Comparison of ENCODE assay signal across 12 mouse cellular contexts in the genomic region with DNA sequence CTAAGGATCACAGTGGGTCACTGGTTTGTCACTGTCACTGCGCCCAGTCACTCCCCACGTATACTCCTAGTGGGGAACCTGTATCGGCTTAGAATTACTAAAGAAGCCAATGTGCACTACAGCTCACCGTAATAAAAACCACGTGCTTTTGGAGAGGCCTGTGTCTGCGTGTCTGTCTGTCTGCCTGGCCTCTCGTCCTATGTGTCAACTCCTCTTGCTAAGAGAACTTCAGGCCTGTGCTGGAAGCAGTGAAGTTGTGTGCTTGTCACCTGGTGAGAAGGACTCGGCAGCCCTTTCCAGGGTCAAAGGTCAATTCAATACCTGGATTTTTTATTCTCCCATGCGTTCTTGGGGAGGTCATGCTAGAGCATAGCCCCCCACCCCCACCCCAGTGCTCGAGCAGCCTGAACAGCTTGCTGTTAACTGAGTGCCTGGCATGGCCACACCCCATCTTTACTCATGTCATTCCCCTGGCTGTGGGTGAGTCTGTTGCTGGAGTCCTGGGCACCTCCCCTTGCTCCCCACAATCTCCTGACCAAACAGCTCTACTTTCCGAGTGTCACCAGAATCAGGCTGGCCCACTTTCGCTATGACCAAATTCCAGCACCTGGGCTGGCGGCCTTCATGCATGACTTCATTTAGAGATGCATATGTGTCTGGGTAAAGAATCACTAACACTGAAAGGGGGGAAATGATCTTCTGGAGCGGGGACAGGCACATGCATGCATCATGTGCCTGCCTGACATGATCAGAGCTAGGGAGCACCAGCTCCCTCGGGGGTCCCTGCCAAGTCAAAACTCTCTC.
"Had no signal": no experiment of that assay in that cellular context is flagged by ENCODE, and none has a peak within 500 bp of the region (broad histone marks: within the 10 kb centered on the region; RNA-seq: fewer than 3 reads in every experiment).

No protein-coding gene starts in this region.

- H3K36me3 ChIP-seq: limb, embryonic 15.5 days; neural tube, embryonic 15.5 days; stomach, embryonic 15.5 days had no signal

- DNase-seq: kidney, adult 11 months; kidney, adult 9 months; kidney, postnatal 36 days; lung, embryonic 14.5 days; lung, postnatal 14 days; midbrain, embryonic 14.5 days had no signal

- H3K27ac ChIP-seq: kidney, postnatal 0 days; limb, embryonic 15.5 days; liver, embryonic 15.5 days; stomach, embryonic 15.5 days had no signal

- H3K4me2 ChIP-seq: limb, embryonic 15.5 days; liver, embryonic 15.5 days; lung, embryonic 14.5 days; neural tube, embryonic 15.5 days; stomach, embryonic 15.5 days had no signal

- H3K27me3 ChIP-seq: limb, embryonic 15.5 days; liver, embryonic 15.5 days; neural tube, embryonic 15.5 days; stomach, embryonic 15.5 days had no signal

- H3K9me3 ChIP-seq: limb, embryonic 15.5 days; liver, embryonic 15.5 days; neural tube, embryonic 15.5 days; stomach, embryonic 15.5 days had no signal

- H3K9ac ChIP-seq: limb, embryonic 15.5 days; liver, embryonic 15.5 days; lung, embryonic 14.5 days; neural tube, embryonic 15.5 days; stomach, embryonic 15.5 days had no signal

- H3K4me3 ChIP-seq: limb, embryonic 15.5 days; liver, embryonic 15.5 days; myocyte; neural tube, embryonic 15.5 days; stomach, embryonic 15.5 days had no signal
